ENCODE assay signal across 8 mouse cellular contexts in the genomic region with DNA sequence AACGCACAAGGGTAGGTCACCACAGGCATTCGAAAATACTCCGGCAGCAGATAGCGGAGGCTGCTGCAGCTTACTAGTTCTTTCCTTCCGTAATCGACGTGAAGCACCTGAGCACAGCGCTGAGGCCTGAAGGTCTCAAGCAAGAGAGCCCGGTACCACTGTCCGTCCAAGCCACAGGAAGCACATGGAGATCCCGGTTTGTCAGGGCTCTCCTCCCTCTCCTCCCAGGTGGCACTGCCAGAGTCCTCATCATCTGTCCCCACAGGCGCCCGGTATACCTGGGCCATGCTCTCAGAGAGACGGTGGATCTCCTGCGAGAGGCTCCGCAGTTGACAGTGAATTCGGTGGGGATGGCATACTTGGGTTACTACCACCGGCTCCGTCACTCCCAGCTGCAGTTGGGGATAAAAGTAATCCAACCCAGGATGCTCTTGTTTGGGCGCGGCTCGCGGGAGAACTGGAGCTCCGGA. TPM values are rescaled to one million over a fixed set of nuclear protein-coding genes. Genes with fewer than 3 reads are reported as not detected.
DNase-seq lines count a peak whose midpoint lies in the region; ATAC-seq and TF ChIP-seq lines count a peak whose summit lies in the region.

No protein-coding gene starts in this region.

- 23% methylated on average over 24 of the region's 24 CpGs for WGBS in kidney, postnatal 0 days
- WGBS in forebrain, embryonic 13.5 days: 16% methylated on average over 24 of the region's 24 CpGs
- 20% methylated on average over 24 of the region's 24 CpGs for WGBS in limb, embryonic 11.5 days
- WGBS in neural tube, embryonic 13.5 days: 23% methylated on average over 24 of the region's 24 CpGs

- peaks cover 15% of the 10 kb centered on the region for H3K27me3 ChIP-seq in kidney, postnatal 0 days (ENCODE audit: insufficient read depth, low read length)
- peaks cover 39% of the 10 kb centered on the region for H3K27me3 ChIP-seq in forebrain, embryonic 13.5 days
- peaks cover 29% of the 10 kb centered on the region for H3K27me3 ChIP-seq in limb, embryonic 11.5 days (ENCODE audit: control insufficient read depth, insufficient read depth, low read length)
- H3K27me3 ChIP-seq in neural tube, embryonic 13.5 days: peaks cover 54% of the 10 kb centered on the region

- no peak for DNase-seq in kidney, postnatal 0 days (ENCODE audit: low spot score)
- no peak for DNase-seq in kidney, adult 8-10 months
- no peak for DNase-seq in limb, embryonic 11.5 days (ENCODE audit: low spot score)
- no peak for DNase-seq in right cerebral cortex, postnatal 36 days (ENCODE audit: low spot score in 2 of 2)
- DNase-seq in layer of hippocampus, postnatal 10 days (ENCODE audit: low spot score in 2 of 2): no peak
- no peak for DNase-seq in gastrocnemius, postnatal 25 days

- H3K9me3 ChIP-seq in kidney, postnatal 0 days (replicated peaks; ENCODE audit: low read length): no peaks in the 10 kb centered on the region
- no peaks in the 10 kb centered on the region; the same call in 1 of the 2 replicates for H3K9me3 ChIP-seq in forebrain, embryonic 13.5 days (replicated peaks)
- H3K9me3 ChIP-seq in limb, embryonic 11.5 days (ENCODE audit: control insufficient read depth, low read length): no peaks in the 10 kb centered on the region
- H3K9me3 ChIP-seq in neural tube, embryonic 13.5 days: peaks cover 6% of the 10 kb centered on the region; the same call in 1 of the 2 replicates

- H3K4me1 ChIP-seq in kidney, postnatal 0 days (replicated peaks; ENCODE audit: insufficient read depth, low read length): peaks cover 11% of the 10 kb centered on the region
- H3K4me1 ChIP-seq in forebrain, embryonic 13.5 days: peaks cover 15% of the 10 kb centered on the region
- peaks cover 10% of the 10 kb centered on the region for H3K4me1 ChIP-seq in limb, embryonic 11.5 days (ENCODE audit: control insufficient read depth, insufficient read depth, low read length)
- H3K4me1 ChIP-seq in neural tube, embryonic 13.5 days (replicated peaks): peaks cover 18% of the 10 kb centered on the region

- H3K36me3 ChIP-seq in kidney, postnatal 0 days (ENCODE audit: insufficient read depth, low read length): no peaks in the 10 kb centered on the region
- H3K36me3 ChIP-seq in forebrain, embryonic 13.5 days (ENCODE audit: poor library complexity, severe bottlenecking): no peaks in the 10 kb centered on the region
- no peaks in the 10 kb centered on the region for H3K36me3 ChIP-seq in limb, embryonic 11.5 days (ENCODE audit: control insufficient read depth, insufficient read depth, low read length)
- no peaks in the 10 kb centered on the region for H3K36me3 ChIP-seq in neural tube, embryonic 13.5 days

- peak overlapping the region; percentile 31; the same call in 1 of the 2 replicates for H3K4me3 ChIP-seq in kidney, postnatal 0 days (replicated peaks; ENCODE audit: low read depth, low read length)
- peak overlapping the region; percentile 46 for H3K4me3 ChIP-seq in forebrain, embryonic 13.5 days
- H3K4me3 ChIP-seq in limb, embryonic 11.5 days (ENCODE audit: low read depth, low read length): no peak overlapping the region
- peak overlapping the region; percentile 46 for H3K4me3 ChIP-seq in neural tube, embryonic 13.5 days

- TF ChIP-seq CTCF in kidney, postnatal 0 days (IDR thresholded peaks at IDR 0.05; ENCODE audit: low read depth): no peak

- ATAC-seq in kidney, postnatal 0 days (replicated peaks; ENCODE audit: low FRiP score, low read depth): no peak
- ATAC-seq in forebrain, embryonic 13.5 days: peak; percentile 26
- no peak for ATAC-seq in limb, embryonic 11.5 days (ENCODE audit: insufficient number of reproducible peaks, low FRiP score, low TSS enrichment, low read depth)
- peak; percentile 30; the same call in 1 of the 2 replicates for ATAC-seq in neural tube, embryonic 13.5 days (ENCODE audit: low read depth)

- H3K4me2 ChIP-seq in kidney, postnatal 0 days (ENCODE audit: low read length): peak overlapping the region; percentile 60
- peak overlapping the region; percentile 84 for H3K4me2 ChIP-seq in forebrain, embryonic 13.5 days
- peak overlapping the region; percentile 62 for H3K4me2 ChIP-seq in limb, embryonic 11.5 days (ENCODE audit: low read depth, severe bottlenecking)
- H3K4me2 ChIP-seq in neural tube, embryonic 13.5 days: peak overlapping the region; percentile 78

- no peak overlapping the region for H3K27ac ChIP-seq in kidney, postnatal 0 days
- H3K27ac ChIP-seq in forebrain, embryonic 13.5 days: no peak overlapping the region
- H3K27ac ChIP-seq in limb, embryonic 11.5 days (replicated peaks; ENCODE audit: low read depth, low read length): no peak overlapping the region
- no peak overlapping the region for H3K27ac ChIP-seq in neural tube, embryonic 13.5 days (replicated peaks)

- H3K9ac ChIP-seq in kidney, postnatal 0 days (ENCODE audit: low read depth, low read length): no peak overlapping the region
- H3K9ac ChIP-seq in forebrain, embryonic 13.5 days: peak overlapping the region; percentile 62
- H3K9ac ChIP-seq in limb, embryonic 11.5 days (ENCODE audit: low read length): 0 out of 2 replicates have a peak overlapping the region, but pooled peaks have one; percentile 27
- no peak overlapping the region; the same call in 1 of the 2 replicates for H3K9ac ChIP-seq in neural tube, embryonic 13.5 days

RNA-seq across cellular contexts. Expression of gene Tdrd6, which starts 1.0 kb away (rescaled TPM):
- polyA plus RNA-seq in kidney, postnatal 0 days (2015; fragmentation: Nextera tagmentation; extraction: Ambion mirVana): 0.26 and 0.58 TPM in 2 replicates
- polyA plus RNA-seq in forebrain, embryonic 13.5 days (2015; fragmentation: Nextera tagmentation; extraction: Ambion mirVana): 0.03 and 0.17 TPM in 2 replicates
- polyA plus RNA-seq in limb, embryonic 11.5 days (2014; fragmentation: Nextera tagmentation; extraction: Ambion mirVana): 0.51 TPM in 1 of 2 replicates, not detected in the other
- 0.25 and 0.87 TPM in 2 replicates for polyA plus RNA-seq in neural tube, embryonic 13.5 days (2015; fragmentation: Nextera tagmentation; extraction: Ambion mirVana)
- total RNA-seq in layer of hippocampus, postnatal 10 days (2021): under 1 TPM; 0.62 to 0.80 TPM
- total RNA-seq in gastrocnemius, postnatal 25 days (2021): not detected

RNA-seq across cellular contexts. Expression of gene Slc25a27, which starts 38.0 kb away (rescaled TPM):
- 6.8 and 7.3 TPM in 2 replicates for polyA plus RNA-seq in kidney, postnatal 0 days (2015; fragmentation: Nextera tagmentation; extraction: Ambion mirVana)
- polyA plus RNA-seq in forebrain, embryonic 13.5 days (2015; fragmentation: Nextera tagmentation; extraction: Ambion mirVana): 102 and 107 TPM in 2 replicates
- polyA plus RNA-seq in limb, embryonic 11.5 days (2014; fragmentation: Nextera tagmentation; extraction: Ambion mirVana): 27.2 and 28.5 TPM in 2 replicates
- polyA plus RNA-seq in neural tube, embryonic 13.5 days (2015; fragmentation: Nextera tagmentation; extraction: Ambion mirVana): 92.2 and 96.9 TPM in 2 replicates
- 10 to 100 TPM; 30.9 to 34.5 TPM for total RNA-seq in layer of hippocampus, postnatal 10 days (2021)
- total RNA-seq in gastrocnemius, postnatal 25 days (2021): 1 to 10 TPM; 4.7 to 5.3 TPM

RNA-seq across cellular contexts. Expression of gene Cyp39a1, which starts 38.2 kb away (rescaled TPM):
- 24.0 and 25.0 TPM in 2 replicates for polyA plus RNA-seq in kidney, postnatal 0 days (2015; fragmentation: Nextera tagmentation; extraction: Ambion mirVana)
- polyA plus RNA-seq in forebrain, embryonic 13.5 days (2015; fragmentation: Nextera tagmentation; extraction: Ambion mirVana): 37.3 and 38.2 TPM in 2 replicates
- 25.8 and 25.9 TPM in 2 replicates for polyA plus RNA-seq in limb, embryonic 11.5 days (2014; fragmentation: Nextera tagmentation; extraction: Ambion mirVana)
- 13.2 TPM in 2 replicates for polyA plus RNA-seq in neural tube, embryonic 13.5 days (2015; fragmentation: Nextera tagmentation; extraction: Ambion mirVana)
- 1 to 10 TPM; 1.5 to 2.1 TPM for total RNA-seq in layer of hippocampus, postnatal 10 days (2021)
- 1 to 10 TPM; 2.3 to 2.9 TPM for total RNA-seq in gastrocnemius, postnatal 25 days (2021)

Comparison
In these comparisons a context has a peak if more than half of its experiments do, and no peak if none do; other contexts are left out.
1. ATAC-seq: peak in forebrain, embryonic 13.5 days (single experiment) and neural tube, embryonic 13.5 days (single experiment); none in kidney, postnatal 0 days (single experiment) and limb, embryonic 11.5 days (single experiment).
2. H3K9ac ChIP-seq: peak in forebrain, embryonic 13.5 days (single experiment) and limb, embryonic 11.5 days (single experiment); none in kidney, postnatal 0 days (single experiment) and neural tube, embryonic 13.5 days (single experiment).
3. Peak in every context shown above with its lines, with median percentiles within 50 percentile points of each other: H3K4me2 ChIP-seq.